8 mouse cellular contexts compared by ENCODE assay signal in genomic region chr11:43493815-43494409, GRCm38 (mm10). TPM values are rescaled to one million over a fixed set of nuclear protein-coding genes. Genes with fewer than 3 reads are reported as not detected.
A peak's percentile ranks its signal among the peaks of the same experiment; 100 is the strongest.
DNase-seq lines count a peak whose midpoint lies in the region; ATAC-seq and TF ChIP-seq lines count a peak whose summit lies in the region.

No protein-coding gene starts in this region.

- no peak overlapping the region for H3K9ac ChIP-seq in heart, adult 2 months (ENCODE audit: low read depth, low read length)
- no peak overlapping the region for H3K9ac ChIP-seq in limb, embryonic 13.5 days
- H3K9ac ChIP-seq in midbrain, embryonic 16.5 days (ENCODE audit: low read depth, low read length) = no peak overlapping the region

- H3K4me3 ChIP-seq in heart, adult 2 months = no peak overlapping the region
- H3K4me3 ChIP-seq in limb, embryonic 13.5 days = no peak overlapping the region
- H3K4me3 ChIP-seq in midbrain, embryonic 16.5 days (ENCODE audit: low read depth, low read length) = no peak overlapping the region

- peak; percentile 81 for ATAC-seq in limb, embryonic 13.5 days (ENCODE audit: low FRiP score, low read depth)
- peak; percentile 79 for ATAC-seq in midbrain, embryonic 16.5 days

- no peak overlapping the region for H3K4me2 ChIP-seq in limb, embryonic 13.5 days (replicated peaks)
- H3K4me2 ChIP-seq in midbrain, embryonic 16.5 days (ENCODE audit: low read length) = no peak overlapping the region

- no peaks in the 10 kb centered on the region for H3K79me2 ChIP-seq in heart, adult 2 months (replicated peaks; ENCODE audit: control insufficient read depth, insufficient read depth, low read length)

- no peak overlapping the region for H3K27ac ChIP-seq in heart, adult 2 months
- H3K27ac ChIP-seq in limb, embryonic 13.5 days = no peak overlapping the region
- no peak overlapping the region for H3K27ac ChIP-seq in midbrain, embryonic 16.5 days (ENCODE audit: low read length)

- TF ChIP-seq CTCF in heart, adult 2 months (IDR thresholded peaks at IDR 0.05) = peak; percentile 79

- DNase-seq in 3134 (ENCODE audit: extremely low read depth, insufficient read length, low spot score) = peak; percentile 36
- peak; percentile 55 for DNase-seq in adrenal gland, adult 2 months
- peak; percentile 81 for DNase-seq in embryo, embryonic 9.5 days (ENCODE audit: extremely low spot score)
- DNase-seq in heart, adult 2 months = peak; percentile 64 to 79
- peak; percentile 35 to 63 for DNase-seq in kidney, adult 8-10 months
- peak; percentile 46 to 82 for DNase-seq in spleen, postnatal 4 days (ENCODE audit: low spot score in 2 of 2)

- no peak for TF ChIP-seq POLR2A in heart, adult 2 months (IDR thresholded peaks at IDR 0.05; ENCODE audit: insufficient read depth, low read depth, low read length)

- no peaks in the 10 kb centered on the region for H3K27me3 ChIP-seq in heart, adult 2 months (ENCODE audit: control insufficient read depth, insufficient read depth, low read length)
- no peaks in the 10 kb centered on the region for H3K27me3 ChIP-seq in limb, embryonic 13.5 days
- H3K27me3 ChIP-seq in midbrain, embryonic 16.5 days (ENCODE audit: control insufficient read depth, insufficient read depth, low read depth, low read length) = no peaks in the 10 kb centered on the region

- H3K9me3 ChIP-seq in limb, embryonic 13.5 days = no peaks in the 10 kb centered on the region; the same call in 1 of the 2 replicates
- H3K9me3 ChIP-seq in midbrain, embryonic 16.5 days (replicated peaks; ENCODE audit: control insufficient read depth, low read length, poor library complexity, severe bottlenecking) = no peaks in the 10 kb centered on the region

- intact Hi-C loops in heart, adult 2 months (cut with DNase I) = loop anchor here (1.0 to 2.0 kb wide), 3 partner anchors 67 to 119 kb away; no protein-coding TSS in a partner anchor

- H3K4me1 ChIP-seq in heart, adult 2 months (ENCODE audit: control insufficient read depth, insufficient read depth, low read length) = peaks cover 1% of the 10 kb centered on the region; the same call in 1 of the 2 replicates
- no peaks in the 10 kb centered on the region for H3K4me1 ChIP-seq in limb, embryonic 13.5 days
- no peaks in the 10 kb centered on the region; the same call in 1 of the 2 replicates for H3K4me1 ChIP-seq in midbrain, embryonic 16.5 days (ENCODE audit: control insufficient read depth, insufficient read depth, low read length)

- TF ChIP-seq EP300 in heart, adult 2 months (IDR thresholded peaks at IDR 0.05; ENCODE audit: insufficient read depth, low read depth, low read length) = peak; percentile 74; the same call in 1 of the 2 replicates

- no peaks in the 10 kb centered on the region for H3K36me3 ChIP-seq in heart, adult 2 months (ENCODE audit: control insufficient read depth, insufficient read depth, low read length)
- H3K36me3 ChIP-seq in limb, embryonic 13.5 days = no peaks in the 10 kb centered on the region
- no peaks in the 10 kb centered on the region for H3K36me3 ChIP-seq in midbrain, embryonic 16.5 days (ENCODE audit: control insufficient read depth, insufficient read depth, low read length)

- WGBS in heart, adult 2 months = 27% methylated on average over 6 of the region's 6 CpGs
- WGBS in limb, embryonic 13.5 days = 22% methylated on average over 6 of the region's 6 CpGs
- WGBS in midbrain, embryonic 16.5 days = 24% methylated on average over 6 of the region's 6 CpGs

RNA-seq across cellular contexts. Expression of gene C1qtnf2, which starts 19.8 kb away (rescaled TPM):
- 1 to 10 TPM; 5.2 to 9.1 TPM for total RNA-seq in adrenal gland, adult 2 months (2021)
- 4.9 and 5.6 TPM in 2 replicates for polyA plus RNA-seq in adrenal gland, adult 2 months (2012; rRNA removed)
- total RNA-seq in heart, adult 2 months (2021) = 1 to 10 TPM; 4.7 to 5.3 TPM
- polyA plus RNA-seq in heart, adult 2 months (2012; rRNA removed) = 7.8 and 10.8 TPM in 2 replicates
- 19.9 and 20.1 TPM in 2 replicates for polyA plus RNA-seq in limb, embryonic 13.5 days (2015; fragmentation: Nextera tagmentation; extraction: Ambion mirVana)
- polyA plus RNA-seq in midbrain, embryonic 16.5 days (2015; fragmentation: Nextera tagmentation; extraction: Ambion mirVana) = 10.2 and 12.9 TPM in 2 replicates

RNA-seq across cellular contexts. Expression of gene Ccnjl, which starts 34.7 kb away (rescaled TPM):
- total RNA-seq in adrenal gland, adult 2 months (2021) = 1 to 10 TPM; 2.0 to 2.4 TPM
- 3.1 and 3.2 TPM in 2 replicates for polyA plus RNA-seq in adrenal gland, adult 2 months (2012; rRNA removed)
- total RNA-seq in heart, adult 2 months (2021) = 1 to 10 TPM; 2.1 to 3.0 TPM
- polyA plus RNA-seq in heart, adult 2 months (2012; rRNA removed) = 2.0 and 2.9 TPM in 2 replicates
- 12.9 and 14.4 TPM in 2 replicates for polyA plus RNA-seq in limb, embryonic 13.5 days (2015; fragmentation: Nextera tagmentation; extraction: Ambion mirVana)
- 7.4 and 10.4 TPM in 2 replicates for polyA plus RNA-seq in midbrain, embryonic 16.5 days (2015; fragmentation: Nextera tagmentation; extraction: Ambion mirVana)
